Mouse (Mus musculus): Measurements from ENCODE around the gene Kmo. TPM values are rescaled to one million over a fixed set of nuclear protein-coding genes. Genes with fewer than 3 reads are reported as not detected.

Kmo gene
- polyA plus RNA-seq (2014; fragmentation: Nextera tagmentation; extraction: Ambion mirVana): 0.16 and 0.20 TPM in 2 replicates

GRCm38 (mm10) chr1:175619814-175620431, at the start of gene Kmo:
Kmo (plus strand) TSS chr1:175620381.
- Histone ChIP-seq H3K36me3 (ENCODE audit: control insufficient read depth, insufficient read depth, low read length) (peaks cover 6% of the 10 kb centered on the region; the same call in 1 of the 2 replicates), H3K27me3 (ENCODE audit: control insufficient read depth, insufficient read depth, low read length) (no peaks in the 10 kb centered on the region), H3K27ac (replicated peaks; ENCODE audit: low read depth, low read length) (no peak within 1 kb of the TSS), H3K4me3 (ENCODE audit: low read depth, low read length) (no peak within 1 kb of the TSS), H3K9me3 (ENCODE audit: control insufficient read depth, low read length) (no peaks in the 10 kb centered on the region), H3K4me2 (ENCODE audit: low read depth, severe bottlenecking) (no peak within 1 kb of the TSS), H3K4me1 (ENCODE audit: control insufficient read depth, insufficient read depth, low read length) (peaks cover 5% of the 10 kb centered on the region; the same call in 1 of the 2 replicates), H3K9ac (ENCODE audit: low read length) (no peak within 1 kb of the TSS)
- DNase-seq (ENCODE audit: low spot score): no peak
- WGBS: 94% methylated on average over 13 of the region's 13 CpGs
- no peak for ATAC-seq (ENCODE audit: insufficient number of reproducible peaks, low FRiP score, low TSS enrichment, low read depth)

GRCm38 (mm10) chr1:175574129-175574528, 46.1 kb upstream of the Kmo start:
- no peaks in the 10 kb centered on the region for H3K27me3 ChIP-seq (ENCODE audit: control insufficient read depth, insufficient read depth, low read length)
- H3K27ac ChIP-seq (replicated peaks; ENCODE audit: low read depth, low read length): no peak overlapping the region
- DNase-seq (ENCODE audit: low spot score) (no peak), ATAC-seq (ENCODE audit: insufficient number of reproducible peaks, low FRiP score, low TSS enrichment, low read depth) (no peak)
- 87% methylated on average over 2 of the region's 2 CpGs for WGBS
- no peak overlapping the region for H3K4me3 ChIP-seq (ENCODE audit: low read depth, low read length)
- H3K4me1 ChIP-seq (ENCODE audit: control insufficient read depth, insufficient read depth, low read length): no peaks in the 10 kb centered on the region
- H3K9ac ChIP-seq (ENCODE audit: low read length): no peak overlapping the region
- H3K9me3 ChIP-seq (ENCODE audit: control insufficient read depth, low read length): no peaks in the 10 kb centered on the region
- H3K4me2 ChIP-seq (ENCODE audit: low read depth, severe bottlenecking): no peak overlapping the region
- no peaks in the 10 kb centered on the region for H3K36me3 ChIP-seq (ENCODE audit: control insufficient read depth, insufficient read depth, low read length)

GRCm38 (mm10) chr1:175578425-175579096, 41.6 kb upstream of the Kmo start:
- H3K9me3 ChIP-seq (ENCODE audit: control insufficient read depth, low read length): no peaks in the 10 kb centered on the region
- WGBS: 80% methylated on average over 2 of the region's 2 CpGs
- no peak overlapping the region for H3K9ac ChIP-seq (ENCODE audit: low read length)
- H3K4me3 ChIP-seq (ENCODE audit: low read depth, low read length): no peak overlapping the region
- ATAC-seq (ENCODE audit: insufficient number of reproducible peaks, low FRiP score, low TSS enrichment, low read depth) (no peak), DNase-seq (ENCODE audit: low spot score) (no peak)
- no peak overlapping the region for H3K4me2 ChIP-seq (ENCODE audit: low read depth, severe bottlenecking)
- H3K27ac ChIP-seq (replicated peaks; ENCODE audit: low read depth, low read length): no peak overlapping the region
- H3K36me3 ChIP-seq (ENCODE audit: control insufficient read depth, insufficient read depth, low read length): no peaks in the 10 kb centered on the region
- H3K27me3 ChIP-seq (ENCODE audit: control insufficient read depth, insufficient read depth, low read length): no peaks in the 10 kb centered on the region
- H3K4me1 ChIP-seq (ENCODE audit: control insufficient read depth, insufficient read depth, low read length): no peaks in the 10 kb centered on the region

- 86% methylated on average over 9 of the region's 9 CpGs for WGBS
- H3K4me2 ChIP-seq (ENCODE audit: low read depth, severe bottlenecking): no peak overlapping the region
- no peak overlapping the region for H3K27ac ChIP-seq (replicated peaks; ENCODE audit: low read depth, low read length)
- H3K27me3 ChIP-seq (ENCODE audit: control insufficient read depth, insufficient read depth, low read length): no peaks in the 10 kb centered on the region
- no peak overlapping the region for H3K9ac ChIP-seq (ENCODE audit: low read length)
- DNase-seq (ENCODE audit: low spot score) (no peak), ATAC-seq (ENCODE audit: insufficient number of reproducible peaks, low FRiP score, low TSS enrichment, low read depth) (no peak)
- H3K9me3 ChIP-seq (ENCODE audit: control insufficient read depth, low read length): no peaks in the 10 kb centered on the region
- no peak overlapping the region for H3K4me3 ChIP-seq (ENCODE audit: low read depth, low read length)
- H3K4me1 ChIP-seq (ENCODE audit: control insufficient read depth, insufficient read depth, low read length): no peaks in the 10 kb centered on the region
- no peaks in the 10 kb centered on the region for H3K36me3 ChIP-seq (ENCODE audit: control insufficient read depth, insufficient read depth, low read length)
These were observed 40.5 kb upstream of the Kmo start for GRCm38 (mm10) chr1:175579598-175580235.

GRCm38 (mm10) chr1:175580346-175580745, 39.8 kb upstream of the Kmo start:
- DNase-seq (ENCODE audit: low spot score) (no peak), ATAC-seq (ENCODE audit: insufficient number of reproducible peaks, low FRiP score, low TSS enrichment, low read depth) (no peak)
- no peak overlapping the region for H3K9ac ChIP-seq (ENCODE audit: low read length)
- no peak overlapping the region for H3K27ac ChIP-seq (replicated peaks; ENCODE audit: low read depth, low read length)
- no peaks in the 10 kb centered on the region for H3K4me1 ChIP-seq (ENCODE audit: control insufficient read depth, insufficient read depth, low read length)
- WGBS: 88% methylated on average over 7 of the region's 7 CpGs
- H3K4me3 ChIP-seq (ENCODE audit: low read depth, low read length): no peak overlapping the region
- H3K36me3 ChIP-seq (ENCODE audit: control insufficient read depth, insufficient read depth, low read length): no peaks in the 10 kb centered on the region
- no peaks in the 10 kb centered on the region for H3K9me3 ChIP-seq (ENCODE audit: control insufficient read depth, low read length)
- H3K4me2 ChIP-seq (ENCODE audit: low read depth, severe bottlenecking): no peak overlapping the region
- H3K27me3 ChIP-seq (ENCODE audit: control insufficient read depth, insufficient read depth, low read length): no peaks in the 10 kb centered on the region

GRCm38 (mm10) chr1:175582799-175583198, 37.4 kb upstream of the Kmo start:
- WGBS: 83% methylated on average over 4 of the region's 4 CpGs
- DNase-seq (ENCODE audit: low spot score) (no peak), ATAC-seq (ENCODE audit: insufficient number of reproducible peaks, low FRiP score, low TSS enrichment, low read depth) (no peak)
- H3K9me3 ChIP-seq (ENCODE audit: control insufficient read depth, low read length): no peaks in the 10 kb centered on the region
- H3K4me2 ChIP-seq (ENCODE audit: low read depth, severe bottlenecking): no peak overlapping the region
- no peaks in the 10 kb centered on the region for H3K4me1 ChIP-seq (ENCODE audit: control insufficient read depth, insufficient read depth, low read length)
- no peak overlapping the region for H3K4me3 ChIP-seq (ENCODE audit: low read depth, low read length)
- H3K27ac ChIP-seq (replicated peaks; ENCODE audit: low read depth, low read length): no peak overlapping the region
- no peak overlapping the region for H3K9ac ChIP-seq (ENCODE audit: low read length)
- no peaks in the 10 kb centered on the region for H3K27me3 ChIP-seq (ENCODE audit: control insufficient read depth, insufficient read depth, low read length)
- H3K36me3 ChIP-seq (ENCODE audit: control insufficient read depth, insufficient read depth, low read length): no peaks in the 10 kb centered on the region

GRCm38 (mm10) chr1:175585267-175585666, 34.9 kb upstream of the Kmo start:
- no peaks in the 10 kb centered on the region for H3K9me3 ChIP-seq (ENCODE audit: control insufficient read depth, low read length)
- H3K9ac ChIP-seq (ENCODE audit: low read length): no peak overlapping the region
- H3K27ac ChIP-seq (replicated peaks; ENCODE audit: low read depth, low read length): no peak overlapping the region
- no peaks in the 10 kb centered on the region for H3K27me3 ChIP-seq (ENCODE audit: control insufficient read depth, insufficient read depth, low read length)
- no peaks in the 10 kb centered on the region for H3K36me3 ChIP-seq (ENCODE audit: control insufficient read depth, insufficient read depth, low read length)
- 80% methylated on average over 2 of the region's 2 CpGs for WGBS
- H3K4me1 ChIP-seq (ENCODE audit: control insufficient read depth, insufficient read depth, low read length): no peaks in the 10 kb centered on the region
- DNase-seq (ENCODE audit: low spot score) (no peak), ATAC-seq (ENCODE audit: insufficient number of reproducible peaks, low FRiP score, low TSS enrichment, low read depth) (no peak)
- no peak overlapping the region for H3K4me2 ChIP-seq (ENCODE audit: low read depth, severe bottlenecking)
- no peak overlapping the region for H3K4me3 ChIP-seq (ENCODE audit: low read depth, low read length)

- Histone ChIP-seq H3K4me3 (ENCODE audit: low read depth, low read length) (no peak overlapping the region), H3K4me2 (ENCODE audit: low read depth, severe bottlenecking) (no peak overlapping the region), H3K9ac (ENCODE audit: low read length) (no peak overlapping the region), H3K9me3 (ENCODE audit: control insufficient read depth, low read length) (no peaks in the 10 kb centered on the region), H3K27me3 (ENCODE audit: control insufficient read depth, insufficient read depth, low read length) (no peaks in the 10 kb centered on the region), H3K27ac (replicated peaks; ENCODE audit: low read depth, low read length) (no peak overlapping the region), H3K4me1 (ENCODE audit: control insufficient read depth, insufficient read depth, low read length) (no peaks in the 10 kb centered on the region), H3K36me3 (ENCODE audit: control insufficient read depth, insufficient read depth, low read length) (no peaks in the 10 kb centered on the region)
- ATAC-seq (ENCODE audit: insufficient number of reproducible peaks, low FRiP score, low TSS enrichment, low read depth) (no peak), DNase-seq (ENCODE audit: low spot score) (no peak)
- 83% methylated on average over 5 of the region's 5 CpGs for WGBS
These were observed 33.5 kb upstream of the Kmo start for GRCm38 (mm10) chr1:175586656-175587055.
